Mouse (Mus musculus) liver, adult (tissue): Measurements from ENCODE around the gene Cldn15.

Experiments
- GATA4 ChIP-seq: IDR thresholded peaks from 2 replicates; pipeline ENCODE4 v1.6.1; 2014; ENCODE audit warnings: mild to moderate bottlenecking, low read length; ENCODE audit not compliant: insufficient replicate concordance

Gene Cldn15

DNA sequence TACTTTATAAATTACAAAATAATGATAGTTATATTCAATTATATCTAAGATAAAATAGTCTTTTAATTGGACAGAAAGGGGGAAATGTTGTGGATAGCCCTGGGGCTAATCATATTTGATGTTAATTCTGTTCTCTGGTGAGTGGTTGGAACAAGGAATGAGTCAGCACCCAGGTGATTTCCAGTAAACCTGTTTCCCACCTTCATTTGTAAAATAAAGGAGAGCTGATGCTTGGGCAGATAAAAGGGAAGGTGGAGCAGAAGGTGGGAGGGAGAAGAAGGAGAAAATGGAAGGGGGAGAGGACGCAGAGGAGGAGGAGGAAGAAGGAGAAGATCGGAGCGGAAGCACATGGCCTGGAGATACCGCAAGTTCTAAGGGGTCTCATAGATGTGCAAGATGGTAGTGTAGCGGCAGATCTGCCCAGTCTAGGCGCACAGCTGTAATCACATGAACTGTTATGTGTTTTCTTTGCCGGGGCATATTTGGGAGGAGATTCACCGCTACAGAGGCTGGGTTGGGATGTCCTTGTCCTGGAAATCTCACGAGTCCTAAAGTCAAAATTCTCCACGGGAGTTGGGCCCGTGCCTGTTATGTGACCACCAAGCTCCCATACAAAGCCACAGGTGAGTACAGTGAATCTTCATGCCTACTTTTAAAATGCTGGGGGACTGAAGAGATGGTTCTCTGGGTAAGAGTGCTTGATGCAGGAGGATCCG is 25.4 kb upstream of the Cldn15 start:
- TF ChIP-seq GATA4 = no peak

DNA sequence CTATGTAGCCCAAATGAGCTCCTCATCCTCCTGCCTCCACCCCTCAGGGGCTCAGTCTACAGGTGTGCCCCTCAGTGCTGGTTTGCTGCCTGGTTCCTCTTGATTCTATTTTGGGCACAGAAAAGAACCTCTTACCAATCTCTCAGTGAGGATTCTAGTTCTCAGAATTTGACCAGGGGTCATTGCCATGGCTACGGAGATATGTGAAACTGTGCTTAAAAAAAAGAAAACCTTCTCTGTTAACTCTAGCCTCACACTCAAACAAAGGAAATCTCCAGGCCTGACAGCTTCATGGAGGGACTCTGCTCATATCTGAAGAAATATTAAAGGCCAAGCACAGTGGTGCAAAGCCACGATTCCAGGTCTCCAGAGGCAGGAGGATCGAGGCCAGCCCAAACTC is 23.6 kb upstream of the Cldn15 start:
- TF ChIP-seq GATA4 = no peak

DNA sequence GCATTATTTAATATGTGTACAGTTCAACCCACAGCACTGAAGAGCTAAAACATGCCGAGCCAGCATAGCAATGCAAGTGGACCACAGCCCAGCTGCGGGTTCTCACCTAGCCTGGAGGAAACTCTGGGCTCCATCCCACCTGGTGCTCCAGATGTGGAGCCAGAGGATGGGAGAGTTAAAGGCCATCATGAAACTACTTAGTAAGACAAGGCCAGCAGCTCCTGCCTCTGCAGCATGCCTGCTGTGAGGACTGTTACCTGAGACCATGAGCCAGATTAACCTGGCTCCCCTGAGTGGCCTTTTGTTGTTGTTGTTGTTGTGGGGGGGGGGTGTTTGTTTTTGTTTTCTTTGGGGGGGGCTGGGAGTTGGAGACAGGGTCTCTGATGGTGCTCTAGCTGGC is 23.0 kb upstream of the Cldn15 start:
- TF ChIP-seq GATA4 = no peak

DNA sequence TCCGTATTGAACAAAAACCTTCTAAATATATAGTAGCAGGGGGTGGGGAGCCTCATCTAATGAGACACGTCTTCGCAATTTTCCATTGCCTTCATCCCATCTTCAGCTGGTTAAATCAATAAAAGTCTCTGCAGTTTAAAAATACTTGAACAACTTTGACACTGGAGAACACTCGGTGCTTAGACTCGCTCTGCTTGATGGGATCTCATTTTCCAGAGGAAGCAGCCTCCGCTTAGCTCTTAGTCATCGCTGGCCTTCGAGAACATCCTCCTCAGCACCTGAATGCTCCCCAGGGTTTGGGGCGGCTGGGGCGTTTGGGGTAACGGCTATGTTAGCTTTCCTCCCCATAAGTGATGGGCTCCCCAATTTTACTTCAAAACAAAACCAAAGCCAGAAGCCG is 21.3 kb upstream of the Cldn15 start:
- TF ChIP-seq GATA4 = no peak

DNA sequence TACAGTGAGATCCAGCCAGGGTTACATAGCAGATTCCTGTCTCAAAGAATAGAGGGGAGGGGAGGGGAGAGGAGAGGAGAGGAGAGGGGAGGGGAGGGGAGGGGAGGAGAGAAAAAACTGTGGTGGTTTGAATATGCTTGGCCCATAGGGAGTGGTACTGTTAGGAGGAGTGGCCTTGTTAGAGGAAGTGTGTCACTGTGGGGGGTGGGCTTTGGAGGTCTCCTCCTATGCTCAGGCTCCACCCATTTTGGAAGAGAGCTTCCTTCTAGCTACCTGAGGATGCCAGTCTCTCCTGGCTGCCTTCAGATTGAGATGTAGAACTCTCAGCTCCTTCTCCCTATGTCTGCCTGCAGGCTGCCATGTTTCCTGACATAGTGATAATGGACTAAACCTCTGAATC is 18.5 kb upstream of the Cldn15 start:
- TF ChIP-seq GATA4 = no peak

DNA sequence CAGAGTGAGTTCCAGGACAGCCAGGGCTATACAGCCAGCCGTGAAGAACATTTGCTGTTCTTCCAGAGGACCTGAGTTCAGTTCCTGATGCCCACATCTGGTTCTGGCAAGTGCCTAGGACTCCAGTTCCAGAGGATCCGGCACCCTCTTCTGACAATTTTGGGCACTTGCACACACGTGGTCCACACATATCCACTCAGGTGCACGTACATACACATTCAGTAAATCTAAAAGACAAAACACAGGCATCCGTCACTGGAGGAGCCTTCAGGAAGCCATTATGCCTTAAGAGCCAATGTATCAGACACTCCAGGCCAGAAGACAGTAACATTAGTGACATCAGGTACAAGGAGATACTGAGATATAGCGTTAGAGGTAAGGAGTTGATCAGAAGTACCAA is 15.9 kb upstream of the Cldn15 start:
- no peak for TF ChIP-seq GATA4

DNA sequence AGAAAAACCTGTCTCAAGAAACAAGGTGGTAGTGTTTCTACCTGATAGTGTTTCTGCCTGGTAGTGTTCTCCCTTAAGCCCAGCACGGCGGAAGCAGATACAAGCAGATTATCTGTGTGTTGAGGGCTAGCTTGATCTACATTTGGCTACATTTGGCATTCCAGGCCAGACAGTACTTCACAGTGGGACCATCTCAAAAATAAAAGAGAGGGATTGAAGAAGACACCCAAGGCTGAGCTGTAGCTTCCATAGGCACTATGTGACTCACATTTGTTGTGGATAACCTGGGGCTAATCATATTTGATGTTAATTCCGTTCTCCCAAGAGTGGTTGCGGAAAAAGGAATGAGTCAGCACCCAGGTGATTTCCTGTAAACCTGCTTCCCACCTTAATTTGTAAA is 14.3 kb upstream of the Cldn15 start:
- no peak for TF ChIP-seq GATA4

DNA sequence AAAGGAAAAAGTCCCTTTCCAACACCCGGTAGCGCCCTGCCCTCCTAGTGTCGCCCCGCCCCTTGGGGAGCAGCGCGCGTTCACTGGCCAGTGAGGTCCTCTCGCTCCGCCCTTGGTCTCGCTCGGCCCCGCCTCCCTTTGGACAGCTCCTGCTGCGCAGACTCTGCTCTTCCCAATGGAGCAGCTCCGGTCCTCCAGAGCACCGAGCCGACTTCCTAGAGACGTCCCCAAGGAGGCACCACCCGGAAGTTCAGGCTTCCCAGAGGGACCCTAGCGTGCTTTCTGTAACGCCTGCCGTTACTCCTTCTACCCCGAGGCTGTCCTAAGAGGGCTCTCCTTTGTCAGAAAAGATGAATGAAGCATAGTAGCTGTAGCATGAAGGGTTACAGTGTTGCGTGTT is 13.4 kb upstream of the Cldn15 start, which contains the start of gene Fis1:
Gene Fis1, plus strand, starts transcription at position 261 of the 400 bp plus-strand sequence.
- no peak for TF ChIP-seq GATA4

DNA sequence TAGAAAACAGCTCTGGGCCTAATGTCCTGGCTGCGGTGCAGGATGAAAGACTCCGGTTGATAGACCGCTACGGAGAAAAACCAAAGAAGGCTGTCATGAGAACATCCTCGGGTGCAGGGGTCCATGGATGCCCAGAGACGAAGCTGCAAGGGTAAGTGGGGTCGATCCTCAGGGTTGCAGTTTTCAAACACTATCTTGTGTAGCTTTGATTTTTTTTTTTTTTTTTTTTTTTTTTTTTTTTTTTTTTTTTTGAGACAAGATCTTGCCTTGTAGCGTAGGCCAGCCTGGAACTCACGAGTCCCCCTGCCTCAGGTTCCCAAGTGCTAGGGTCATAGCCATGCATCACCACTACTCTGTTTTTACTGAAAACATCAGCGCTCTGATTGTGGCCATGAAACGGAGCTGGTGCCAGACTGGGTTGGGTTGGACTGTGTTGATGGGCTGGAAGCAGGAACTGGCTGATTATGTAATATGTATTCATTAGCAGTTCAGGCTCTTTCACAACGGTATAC is 12.9 kb upstream of the Cldn15 start:
- TF ChIP-seq GATA4 = no peak

DNA sequence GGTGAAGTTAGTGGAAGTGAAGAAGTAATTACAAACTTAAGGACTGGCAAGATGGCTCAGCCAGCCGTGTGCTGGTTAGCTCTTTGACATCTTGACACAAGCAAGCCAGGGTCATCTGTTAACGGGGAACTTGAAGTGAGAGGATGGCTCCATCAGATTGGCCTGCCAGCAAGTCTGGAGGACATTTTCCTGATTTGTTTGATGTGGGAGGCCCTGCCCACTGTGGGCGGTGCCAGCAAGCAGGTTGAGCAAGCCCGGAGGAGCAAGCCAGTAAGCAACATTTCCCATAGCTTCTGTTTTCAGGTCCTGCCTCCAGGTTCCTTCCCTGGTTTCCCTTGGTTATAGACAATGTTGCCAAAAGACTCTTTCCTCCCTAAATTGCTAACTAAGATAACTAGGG is 10.8 kb upstream of the Cldn15 start:
- TF ChIP-seq GATA4 = no peak

DNA sequence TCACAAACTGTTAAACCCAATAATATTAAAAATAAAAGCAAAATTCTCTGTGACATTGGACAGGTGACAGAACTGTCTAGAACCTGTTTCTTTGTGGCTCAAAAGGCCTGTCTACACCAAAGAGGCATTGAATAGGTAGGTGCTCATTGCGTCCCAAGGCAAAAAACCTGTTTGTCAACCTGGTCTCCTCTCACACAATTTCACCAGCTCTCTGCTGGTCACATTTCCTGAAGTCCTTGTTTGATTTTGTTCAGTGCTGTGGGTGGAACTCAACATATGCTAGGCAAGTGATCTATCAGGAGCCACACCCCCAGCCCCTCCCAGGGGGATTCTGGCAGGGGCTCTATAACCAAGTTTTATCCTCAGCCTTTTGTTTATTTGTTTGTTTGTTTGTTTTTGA is 9.2 kb upstream of the Cldn15 start:
- no peak for TF ChIP-seq GATA4

DNA sequence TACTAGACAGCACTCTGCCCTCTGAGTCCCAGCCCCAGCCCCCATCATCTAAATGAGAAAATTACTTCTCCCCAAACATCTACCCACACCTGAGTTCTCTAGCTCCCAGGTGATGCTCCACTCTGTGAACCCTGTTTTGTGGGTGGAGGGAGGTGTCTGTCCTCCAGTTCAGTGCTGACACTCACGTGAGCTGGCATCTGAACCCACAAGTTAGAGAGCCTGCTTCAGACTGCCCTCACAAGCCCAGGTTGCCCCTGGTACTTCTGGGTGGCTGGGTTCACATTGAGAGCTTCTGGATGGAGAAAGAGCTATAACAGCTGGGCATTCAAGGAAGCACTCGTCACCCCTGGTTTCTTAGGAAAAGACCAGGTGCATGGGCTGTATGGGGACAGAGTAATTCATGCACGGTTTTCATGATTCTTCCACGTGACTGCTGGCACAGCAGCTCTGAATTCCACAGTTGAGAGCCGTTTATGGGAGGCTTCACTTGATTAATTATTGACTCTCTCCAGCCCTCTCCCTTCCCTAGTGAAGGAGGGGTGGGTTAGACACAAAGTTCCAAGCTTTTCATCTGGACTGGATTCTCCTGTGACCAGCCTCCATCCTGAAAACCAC is 7.3 kb upstream of the Cldn15 start:
- TF ChIP-seq GATA4 = no peak

DNA sequence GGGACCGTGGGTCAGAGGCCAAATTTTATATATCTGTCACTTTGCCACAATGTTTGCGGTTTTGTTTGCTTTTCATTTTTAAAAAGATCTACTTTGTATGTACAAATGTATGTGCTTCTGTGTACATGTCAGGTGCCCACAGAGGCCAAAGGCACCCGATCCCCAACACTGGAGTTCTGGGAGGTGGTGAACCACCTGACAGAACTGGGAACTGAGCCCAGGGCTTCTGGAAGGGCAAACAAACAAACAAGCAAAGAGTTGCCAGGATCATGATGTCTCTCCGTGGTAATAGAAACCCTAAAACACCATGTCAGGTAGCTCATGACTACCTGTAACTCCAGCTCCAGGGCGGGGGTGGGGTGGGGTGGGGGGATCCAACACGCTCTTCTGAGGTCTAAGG is 6.4 kb upstream of the Cldn15 start:
- TF ChIP-seq GATA4 = no peak

DNA sequence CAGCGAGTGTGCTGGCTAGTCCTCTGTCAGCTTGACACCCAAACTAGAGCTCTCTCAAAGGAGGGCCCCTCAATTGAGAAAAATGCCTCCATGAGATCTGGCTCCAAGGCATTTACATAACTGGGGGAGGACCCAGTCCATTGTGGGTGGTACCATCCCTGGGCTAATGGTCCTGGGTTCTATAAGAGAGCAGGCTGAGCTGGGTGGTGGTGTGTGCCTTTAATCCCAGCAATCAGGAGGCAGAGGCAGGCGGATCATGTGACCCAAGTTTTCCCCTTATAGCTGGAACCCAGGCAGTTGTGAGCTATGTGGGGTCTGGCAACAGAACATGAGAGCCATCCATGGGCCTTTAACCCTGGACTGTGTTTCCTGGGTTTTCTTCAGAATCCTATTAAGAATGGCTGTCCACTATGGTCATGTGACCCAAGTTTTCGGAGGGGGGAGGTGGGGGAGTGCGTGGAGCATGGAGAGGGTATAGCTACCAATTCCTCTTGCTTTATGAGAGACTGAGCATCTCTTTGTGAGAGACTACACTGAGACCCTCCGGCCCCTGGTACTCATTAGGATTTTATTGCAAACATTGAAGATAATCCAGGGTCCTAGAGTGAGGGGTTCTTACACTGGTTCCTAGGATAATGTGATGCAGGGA is 5.0 kb upstream of the Cldn15 start:
- TF ChIP-seq GATA4 = no peak

DNA sequence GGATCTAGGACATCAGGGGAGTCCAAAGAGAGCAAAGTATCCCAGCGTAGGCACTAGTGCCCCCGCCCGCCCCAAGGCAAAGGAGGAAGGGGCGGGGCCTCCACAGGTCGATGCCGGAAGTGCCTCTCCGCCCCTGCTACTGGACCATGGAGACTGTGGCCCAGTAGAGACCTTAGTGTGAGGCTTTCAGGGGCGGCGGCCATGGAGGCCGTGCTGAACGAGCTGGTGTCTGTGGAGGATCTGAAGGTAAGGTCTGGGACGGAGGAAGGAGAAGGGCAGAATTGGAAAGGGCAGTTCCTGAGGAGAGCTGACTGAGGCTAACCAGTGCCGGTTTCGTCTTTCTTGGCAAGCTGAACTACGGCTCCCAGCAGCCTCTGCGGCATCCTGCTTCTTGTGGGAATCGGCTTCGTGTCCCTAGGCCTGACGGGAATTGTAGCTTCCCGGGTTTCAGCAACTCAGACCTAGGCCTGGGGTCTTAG is 4.4 kb upstream of the Cldn15 start:
- no peak for TF ChIP-seq GATA4

DNA sequence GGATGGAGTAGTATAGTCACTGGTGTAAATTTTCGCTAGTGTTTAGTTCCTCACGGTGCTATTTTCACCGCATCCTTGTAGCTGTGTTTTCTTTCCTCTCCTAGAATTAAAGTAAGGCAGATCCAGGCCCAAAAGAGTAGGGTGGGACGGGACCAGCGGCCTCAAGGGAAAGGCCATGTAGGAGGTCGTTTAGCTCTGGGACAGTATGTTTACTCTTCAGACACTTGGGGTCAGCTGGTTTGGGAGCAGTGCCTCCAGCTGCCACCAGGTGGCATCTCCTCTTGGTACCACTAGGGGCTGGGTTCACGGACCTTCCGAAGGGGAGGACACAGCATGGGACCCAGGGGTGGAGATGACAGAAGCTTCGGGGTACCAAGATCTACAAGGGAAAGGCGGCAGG is 3.9 kb upstream of the Cldn15 start:
- no peak for TF ChIP-seq GATA4
